Mouse (Mus musculus): ENCODE results near the gene Gnb2.

DNA sequence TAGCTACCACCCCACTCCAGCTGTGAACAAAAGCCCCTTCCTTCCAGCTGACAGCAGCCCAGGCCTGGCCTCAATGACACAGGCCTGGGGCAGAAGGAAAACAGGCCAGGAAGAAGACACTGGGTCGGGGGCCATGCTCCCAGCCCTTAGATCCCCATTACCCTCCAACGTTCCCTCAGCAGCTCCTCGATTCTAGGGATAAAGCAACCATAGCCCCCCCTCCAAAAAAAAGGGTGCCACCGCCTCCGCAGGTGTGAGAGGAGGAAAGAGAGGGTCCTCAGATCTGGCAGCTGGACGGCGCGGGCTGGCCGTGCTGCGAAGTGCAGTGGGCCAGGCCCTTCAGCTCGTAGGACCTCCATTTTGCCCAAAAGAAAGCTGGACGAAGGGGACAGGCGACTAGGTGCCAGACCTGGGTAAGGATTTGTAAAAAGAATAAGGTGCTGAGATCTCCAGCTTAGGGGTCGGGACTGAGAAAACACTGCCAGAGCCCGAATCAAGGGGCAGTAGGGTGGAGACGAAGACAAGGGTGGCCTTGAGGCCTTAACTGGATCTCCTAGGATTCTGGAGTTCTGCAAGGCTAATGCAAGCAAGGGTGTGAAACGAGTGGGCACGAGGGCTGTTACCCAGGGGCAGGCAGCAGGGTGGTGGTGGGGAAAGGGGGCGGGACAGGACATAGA lies 1.0 kb downstream of the Gnb2 start:
- TF ChIP-seq POLR2A (IDR thresholded peaks at IDR 0.05; ENCODE audit: borderline replicate concordance, extremely low read depth, low read depth, low read length), result no peak
- TF ChIP-seq CTCF (IDR thresholded peaks at IDR 0.05; ENCODE audit: insufficient read depth, low read length), result no peak

All from lung, adult 2 months (tissue).